Mouse (Mus musculus) CH12.LX (cell line): Measurements from ENCODE around the gene Arhgef5. TPM values are rescaled to one million over a fixed set of nuclear protein-coding genes. Genes with fewer than 3 reads are reported as not detected.

ENCODE experiments used
- DNase-seq: peaks from one replicate; pipeline ENCODE4 v3.0.0-alpha.2; 2013; ENCODE audit errors: extremely low read depth
- H3K27ac ChIP-seq: 2 replicates; pipeline ENCODE4 v1.5.1; 2012; ENCODE audit warnings: low read depth, mild to moderate bottlenecking, control low read depth, moderate library complexity; ENCODE audit not compliant: insufficient read depth
- H3K27me3 ChIP-seq: replicated peaks from 2 replicates; pipeline ENCODE3; 2012; ENCODE audit warnings: inconsistent platforms
- H3K36me3 ChIP-seq, 2 experiments: replicated peaks in 1 of 2; 2 replicates each; pipeline versions ENCODE3 to v1.6.1; 2012; ENCODE audit warnings: inconsistent platforms in 1 of 2, low read length in 1 of 2, mild to moderate bottlenecking in 1 of 2, mixed read lengths in 1 of 2, moderate library complexity in 1 of 2; ENCODE audit not compliant: control insufficient read depth in 1 of 2, insufficient read depth in 1 of 2
- H3K4me1 ChIP-seq, 2 experiments: 2 replicates each; pipeline ENCODE4 v1.6.1; 2012; ENCODE audit warnings: inconsistent platforms in 1 of 2, moderate library complexity in 1 of 2; ENCODE audit not compliant: insufficient read depth in 2 of 2, control insufficient read depth in 1 of 2
- H3K4me2 ChIP-seq: 2 replicates; pipeline ENCODE4 v1.6.1; 2012; ENCODE audit warnings: low read depth, mild to moderate bottlenecking, control low read depth; ENCODE audit not compliant: poor library complexity, insufficient read depth, severe bottlenecking
- H3K4me3 ChIP-seq, 3 experiments: fragments of 150-350 bp in 1 of 3; sonication (generic) in 1 of 3; replicated peaks in 1 of 3; 2 replicates each; pipeline versions ENCODE3 to v1.5.1; 2011 to 2012; ENCODE audit warnings: low read depth in 2 of 3, low read length in 2 of 3, mild to moderate bottlenecking in 2 of 3, moderate library complexity in 2 of 3, control low read depth in 1 of 3, improper control_type of control experiment in 1 of 3, inconsistent platforms in 1 of 3, mixed read lengths in 1 of 3; ENCODE audit not compliant: poor library complexity in 1 of 3
- H3K79me2 ChIP-seq: replicated peaks from 2 replicates; pipeline ENCODE4 v1.6.1; 2012; ENCODE audit warnings: mild to moderate bottlenecking, moderate library complexity; ENCODE audit not compliant: control insufficient read depth, poor library complexity, insufficient read depth, severe bottlenecking; ENCODE audit errors: extremely low read depth
- H3K9ac ChIP-seq: 2 replicates; pipeline ENCODE4 v1.6.1; 2012; ENCODE audit warnings: low read depth, mild to moderate bottlenecking, control low read depth, moderate library complexity; ENCODE audit not compliant: insufficient read depth
- H3K9me3 ChIP-seq: replicated peaks from 2 replicates; pipeline ENCODE3; 2012; ENCODE audit warnings: low read length, inconsistent platforms, mixed read lengths
- BHLHE40 ChIP-seq: IDR thresholded peaks from 2 replicates; pipeline ENCODE4 v1.6.1; 2011; ENCODE audit warnings: mild to moderate bottlenecking, low read depth, low read length, improper control_type of control experiment
- CTCF ChIP-seq, 2 experiments: IDR thresholded peaks in 1 of 2; conservative IDR thresholded peaks in 1 of 2; 2 replicates each; pipeline ENCODE4 v1.5.1; 2011 to 2012; ENCODE audit warnings: low read depth in 2 of 2, low read length in 2 of 2, improper control_type of control experiment in 1 of 2, inconsistent platforms in 1 of 2, mild to moderate bottlenecking in 1 of 2, moderate library complexity in 1 of 2
- E2F4 ChIP-seq: IDR thresholded peaks from 2 replicates; pipeline ENCODE4 v1.6.1; 2011; ENCODE audit warnings: low read depth, low read length, improper control_type of control experiment; ENCODE audit not compliant: insufficient replicate concordance
- EP300 ChIP-seq: IDR thresholded peaks from 2 replicates; pipeline ENCODE4 v1.6.1; 2011; ENCODE audit warnings: low read length, improper control_type of control experiment
- JUN ChIP-seq: IDR thresholded peaks from 2 replicates; pipeline ENCODE4 v1.6.1; 2011; ENCODE audit warnings: low read depth, mild to moderate bottlenecking, low read length, improper control_type of control experiment, moderate library complexity; ENCODE audit not compliant: insufficient read depth
- JUND ChIP-seq: conservative IDR thresholded peaks from 2 replicates; pipeline ENCODE4 v1.6.1; 2011; ENCODE audit warnings: low read depth, low read length, improper control_type of control experiment
- MAX ChIP-seq: IDR thresholded peaks from 2 replicates; pipeline ENCODE4 v1.6.1; 2011; ENCODE audit warnings: low read length, improper control_type of control experiment
- MAZ ChIP-seq: IDR thresholded peaks from 2 replicates; pipeline ENCODE4 v1.6.1; 2012; ENCODE audit warnings: low read depth, mild to moderate bottlenecking, inconsistent platforms, low read length, improper control_type of control experiment, moderate library complexity
- NELFE ChIP-seq: IDR thresholded peaks from 2 replicates; pipeline ENCODE4 v1.6.1; 2011; ENCODE audit warnings: low read depth, low read length, improper control_type of control experiment
- POLR2A ChIP-seq: IDR thresholded peaks from 2 replicates; pipeline ENCODE4 v1.6.1; 2011; ENCODE audit warnings: low read depth, mild to moderate bottlenecking, improper control_type of control experiment, low read length
- POLR2AphosphoS2 ChIP-seq: IDR thresholded peaks from 2 replicates; pipeline ENCODE4 v1.6.1; 2011; ENCODE audit warnings: low read depth, low read length, improper control_type of control experiment
- RAD21 ChIP-seq: IDR thresholded peaks from 2 replicates; pipeline ENCODE4 v1.6.1; 2011; ENCODE audit warnings: low read depth, mild to moderate bottlenecking, low read length, improper control_type of control experiment, moderate library complexity
- SIN3A ChIP-seq: IDR thresholded peaks from 2 replicates; pipeline ENCODE4 v1.6.1; 2012; ENCODE audit warnings: low read length, improper control_type of control experiment, inconsistent platforms
- SMC3 ChIP-seq: IDR thresholded peaks from 2 replicates; pipeline ENCODE4 v1.6.1; 2011; ENCODE audit warnings: low read depth, low read length, improper control_type of control experiment
- TCF12 ChIP-seq: IDR thresholded peaks from 2 replicates; pipeline ENCODE4 v1.6.1; 2014; ENCODE audit warnings: low read depth, mild to moderate bottlenecking, inconsistent platforms, low read length, improper control_type of control experiment
- USF2 ChIP-seq: conservative IDR thresholded peaks from 2 replicates; pipeline ENCODE4 v1.6.1; 2011; ENCODE audit warnings: low read depth, low read length, improper control_type of control experiment
- ZC3H11A ChIP-seq: IDR thresholded peaks from 2 replicates; pipeline ENCODE4 v1.6.1; 2012; ENCODE audit warnings: low read depth, mild to moderate bottlenecking, inconsistent platforms, low read length, improper control_type of control experiment
- ZMIZ1 ChIP-seq: IDR thresholded peaks from 2 replicates; pipeline ENCODE4 v1.6.1; 2012; ENCODE audit warnings: low read depth, mild to moderate bottlenecking, inconsistent platforms, low read length, improper control_type of control experiment
- ZNF384 ChIP-seq: IDR thresholded peaks from 2 replicates; pipeline ENCODE4 v1.6.1; 2012; ENCODE audit warnings: low read depth, low read length, improper control_type of control experiment, inconsistent platforms
- dilution Hi-C: fragments of 300-500 bp; cut with MboI; formaldehyde crosslinking; loops from 2 replicates; pipeline ENCODE4 v1.14.3; 2020; ENCODE audit warnings: low sequenced_read_pairs; ENCODE audit not compliant: extremely low pct_unique_long_range_greater_than_20kb, extremely low pct_ligation_motif_present
- in situ Hi-C: fragments of 300-500 bp; cut with MboI; formaldehyde crosslinking; loops from 3 replicates; pipeline ENCODE4 v1.14.3; 2019; ENCODE audit warnings: low sequenced_read_pairs, low pct_ligation_motif_present, low pct_unique_long_range_greater_than_20kb, mixed read lengths
- polyA plus RNA-seq: library from polyadenylated mRNA; unstranded; fragments of >175 nt; gene quantifications from 2 replicates; pipeline ENCODE4 v1.2.1, GENCODE M21; 2012; ENCODE audit warnings: low read depth; ENCODE audit not compliant: insufficient read length
- total RNA-seq, 2 experiments: library from RNA; depleted of rRNA; stranded (reverse); fragments of 300-350 nt in 1 of 2; fragments of >200 nt in 1 of 2; gene quantifications; 2 replicates each; pipeline ENCODE4 v1.2.3; 2012 to 2014

Gene Arhgef5
- total and polyA plus RNA-seq, 3 experiments: not detected

GRCm38 (mm10) chr6:43293175-43293574 lies 27.8 kb downstream of the Arhgef5 start:
- H3K9ac ChIP-seq: no peak overlapping the region
- no peak overlapping the region for H3K4me2 ChIP-seq
- no peaks in the 10 kb centered on the region for H3K36me3 ChIP-seq
- no peaks in the 10 kb centered on the region for H3K9me3 ChIP-seq
- dilution Hi-C loops: no loop called here
- TF ChIP-seq JUND: no peak
- TF ChIP-seq ZMIZ1: no peak
- no peak for TF ChIP-seq TCF12
- TF ChIP-seq MAZ: no peak
- TF ChIP-seq JUN: no peak
- TF ChIP-seq POLR2A: no peak
- no peak for TF ChIP-seq NELFE
- TF ChIP-seq RAD21: no peak
- TF ChIP-seq ZNF384: no peak
- no peak for TF ChIP-seq SMC3
- TF ChIP-seq ZC3H11A: no peak
- DNase-seq: no peak
- H3K27me3 ChIP-seq: no peaks in the 10 kb centered on the region
- H3K27ac ChIP-seq: no peak overlapping the region
- no peaks in the 10 kb centered on the region for H3K4me1 ChIP-seq
- no peaks in the 10 kb centered on the region for H3K79me2 ChIP-seq
- no peak overlapping the region for H3K4me3 ChIP-seq
- in situ Hi-C loops: no loop called here

GRCm38 (mm10) chr6:43295908-43296307 lies 30.5 kb downstream of the Arhgef5 start:
- in situ Hi-C loops: no loop called here
- H3K36me3 ChIP-seq: no peaks in the 10 kb centered on the region
- H3K9me3 ChIP-seq: no peaks in the 10 kb centered on the region
- dilution Hi-C loops: no loop called here
- no peaks in the 10 kb centered on the region for H3K27me3 ChIP-seq
- no peaks in the 10 kb centered on the region for H3K79me2 ChIP-seq
- no peaks in the 10 kb centered on the region for H3K4me1 ChIP-seq
- no peak overlapping the region for H3K9ac ChIP-seq
- no peak overlapping the region for H3K4me3 ChIP-seq
- H3K4me2 ChIP-seq: no peak overlapping the region
- TF ChIP-seq E2F4: no peak
- TF ChIP-seq USF2: no peak
- no peak for DNase-seq
- H3K27ac ChIP-seq: no peak overlapping the region

- H3K79me2 ChIP-seq: no peaks in the 10 kb centered on the region
- H3K4me2 ChIP-seq: no peak overlapping the region
- H3K36me3 ChIP-seq: no peaks in the 10 kb centered on the region
- dilution Hi-C loops: no loop called here
- no peak overlapping the region for H3K27ac ChIP-seq
- no peak overlapping the region for H3K9ac ChIP-seq
- peak; percentile 4 for DNase-seq
- H3K4me3 ChIP-seq: no peak overlapping the region
- no peaks in the 10 kb centered on the region for H3K9me3 ChIP-seq
- H3K27me3 ChIP-seq: no peaks in the 10 kb centered on the region
- no peaks in the 10 kb centered on the region for H3K4me1 ChIP-seq
- in situ Hi-C loops: no loop called here
- TF ChIP-seq POLR2AphosphoS2 (no peak), RAD21 (peak; percentile 65), CTCF (conservative IDR thresholded peaks at IDR 0.05 in 1 of 2, IDR thresholded peaks at IDR 0.05 in 1 of 2; ENCODE audit: low read depth in 2 of 2, low read length in 2 of 2) (peak in 1 of 2 experiments; percentile 69; a peak in 2 of 4 replicates), BHLHE40 (no peak), EP300 (no peak), MAX (no peak), SMC3 (peak; percentile 39), SIN3A (no peak)
These were observed 31.6 kb downstream of the Arhgef5 start for GRCm38 (mm10) chr6:43296798-43297507.
